Mouse (Mus musculus): ENCODE measurements at regions not wholly inside any gene's neighbourhood (a gene's known extent, or its start where the extent isn't known, plus 50 kb on each side); places are given as distances from the start of the nearest gene placed in this dataset.

DNA sequence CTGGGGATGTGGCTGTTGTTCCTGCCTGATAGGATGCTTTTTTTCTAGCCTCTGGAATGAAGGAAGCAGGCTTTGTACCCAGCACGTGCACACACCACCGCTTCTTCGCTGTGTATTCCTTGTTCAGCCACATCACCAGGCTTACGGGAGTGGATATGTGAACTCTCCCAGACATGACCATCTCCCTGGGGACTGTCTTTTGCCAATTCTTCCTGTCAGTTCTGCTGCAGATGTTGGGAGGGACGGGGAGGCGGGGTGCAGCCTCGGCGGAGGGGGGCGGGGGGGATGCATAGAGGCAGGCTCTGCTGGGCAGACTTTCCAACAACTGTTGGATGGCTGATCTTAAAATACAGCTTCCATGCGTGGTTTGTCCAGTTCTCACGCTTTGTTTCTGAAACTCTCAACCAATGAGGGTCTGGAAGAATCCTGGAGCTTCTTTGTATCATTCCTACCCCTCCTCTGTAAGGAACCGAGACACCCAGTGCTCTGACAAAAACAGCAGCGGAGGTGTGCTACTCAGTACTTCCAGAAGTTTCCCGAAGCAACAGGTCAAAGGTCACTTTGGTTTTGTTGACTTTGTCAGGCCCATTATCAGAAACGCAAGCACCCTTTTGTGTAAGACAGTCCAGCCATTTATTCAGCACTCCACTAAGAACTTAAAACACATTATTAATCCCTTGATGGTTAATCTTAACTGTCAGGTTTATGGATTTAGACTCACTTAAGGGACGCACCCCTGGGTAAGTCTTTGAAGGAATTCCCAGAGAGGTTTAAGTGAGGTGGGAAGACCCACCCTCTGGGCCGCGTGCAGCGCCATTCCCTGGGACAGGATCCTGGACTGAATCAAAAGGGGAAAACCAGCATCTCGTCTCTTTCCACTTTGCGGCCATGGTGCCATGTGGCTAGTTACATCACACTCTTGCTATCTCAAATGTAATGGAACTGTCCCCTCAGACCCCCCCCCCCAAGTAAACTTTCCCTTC, 476.5 kb upstream of the Tbx3 start:
- TF ChIP-seq CTCF (IDR thresholded peaks at IDR 0.05; ENCODE audit: low read depth) (no peak), EP300 (IDR thresholded peaks at IDR 0.05; ENCODE audit: low read depth) (no peak)
